Mouse (Mus musculus): ENCODE measurements around the gene Cpne8. TPM values are rescaled to one million over a fixed set of nuclear protein-coding genes. Genes with fewer than 3 reads are reported as not detected.

Gene Cpne8
- polyA plus RNA-seq, 1 experiment from 2014 or later: 19.9 TPM

- Histone ChIP-seq H3K27ac (replicated peaks; ENCODE audit: low read depth, low read length) (no peak overlapping the region), H3K4me3 (ENCODE audit: low read depth, low read length) (no peak overlapping the region), H3K9me3 (ENCODE audit: control insufficient read depth, low read length) (no peaks in the 10 kb centered on the region), H3K9ac (ENCODE audit: low read depth, low read length) (no peak overlapping the region), H3K27me3 (replicated peaks; ENCODE audit: control insufficient read depth, insufficient read depth, low read length) (no peaks in the 10 kb centered on the region), H3K36me3 (ENCODE audit: control insufficient read depth, insufficient read depth, low read length) (no peaks in the 10 kb centered on the region), H3K4me1 (ENCODE audit: control insufficient read depth, insufficient read depth, low read length) (peaks cover 2% of the 10 kb centered on the region), H3K4me2 (ENCODE audit: low read depth, low read length) (no peak overlapping the region)
- ATAC-seq (ENCODE audit: low read depth): peak; percentile 33; the same call in 1 of the 2 replicates
- DNase-seq (ENCODE audit: low spot score): peak; percentile 72
- WGBS: 41% methylated on average over 5 of the region's 5 CpGs
These were observed 75.6 kb downstream of the Cpne8 start for GRCm38 (mm10) chr15:90603676-90604075.

- no peaks in the 10 kb centered on the region for H3K9me3 ChIP-seq (ENCODE audit: control insufficient read depth, low read length)
- peak; percentile 9 for DNase-seq (ENCODE audit: low spot score)
- 61% methylated on average over 6 of the region's 6 CpGs for WGBS
- no peak overlapping the region for H3K4me3 ChIP-seq (ENCODE audit: low read depth, low read length)
- no peaks in the 10 kb centered on the region for H3K36me3 ChIP-seq (ENCODE audit: control insufficient read depth, insufficient read depth, low read length)
- no peaks in the 10 kb centered on the region for H3K27me3 ChIP-seq (replicated peaks; ENCODE audit: control insufficient read depth, insufficient read depth, low read length)
- no peak overlapping the region for H3K4me2 ChIP-seq (ENCODE audit: low read depth, low read length)
- H3K27ac ChIP-seq (replicated peaks; ENCODE audit: low read depth, low read length): no peak overlapping the region
- no peak for ATAC-seq (ENCODE audit: low read depth)
- H3K9ac ChIP-seq (ENCODE audit: low read depth, low read length): no peak overlapping the region
- no peaks in the 10 kb centered on the region for H3K4me1 ChIP-seq (ENCODE audit: control insufficient read depth, insufficient read depth, low read length)
These were observed 81.3 kb downstream of the Cpne8 start for GRCm38 (mm10) chr15:90597715-90598497.

- Histone ChIP-seq H3K9me3 (ENCODE audit: control insufficient read depth, low read length) (no peaks in the 10 kb centered on the region), H3K4me1 (ENCODE audit: control insufficient read depth, insufficient read depth, low read length) (no peaks in the 10 kb centered on the region), H3K27me3 (replicated peaks; ENCODE audit: control insufficient read depth, insufficient read depth, low read length) (no peaks in the 10 kb centered on the region), H3K4me3 (ENCODE audit: low read depth, low read length) (no peak overlapping the region), H3K36me3 (ENCODE audit: control insufficient read depth, insufficient read depth, low read length) (no peaks in the 10 kb centered on the region), H3K4me2 (ENCODE audit: low read depth, low read length) (no peak overlapping the region), H3K27ac (replicated peaks; ENCODE audit: low read depth, low read length) (no peak overlapping the region), H3K9ac (ENCODE audit: low read depth, low read length) (no peak overlapping the region)
- DNase-seq (ENCODE audit: low spot score): no peak
- 78% methylated on average over 2 of the region's 2 CpGs for WGBS
- no peak for ATAC-seq (ENCODE audit: low read depth)
These were observed 83.6 kb downstream of the Cpne8 start for GRCm38 (mm10) chr15:90595592-90595991.

GRCm38 (mm10) chr15:90589587-90589986 lies 89.6 kb downstream of the Cpne8 start:
- no peak for ATAC-seq (ENCODE audit: low read depth)
- no peak overlapping the region for H3K4me3 ChIP-seq (ENCODE audit: low read depth, low read length)
- no peak overlapping the region for H3K27ac ChIP-seq (replicated peaks; ENCODE audit: low read depth, low read length)
- no peak for DNase-seq (ENCODE audit: low spot score)
- no peaks in the 10 kb centered on the region for H3K4me1 ChIP-seq (ENCODE audit: control insufficient read depth, insufficient read depth, low read length)
- 60% methylated on average over 7 of the region's 7 CpGs for whole genome bisulfite sequencing
- no peaks in the 10 kb centered on the region for H3K9me3 ChIP-seq (ENCODE audit: control insufficient read depth, low read length)
- H3K4me2 ChIP-seq (ENCODE audit: low read depth, low read length): no peak overlapping the region
- H3K27me3 ChIP-seq (replicated peaks; ENCODE audit: control insufficient read depth, insufficient read depth, low read length): no peaks in the 10 kb centered on the region
- H3K9ac ChIP-seq (ENCODE audit: low read depth, low read length): no peak overlapping the region
- no peaks in the 10 kb centered on the region for H3K36me3 ChIP-seq (ENCODE audit: control insufficient read depth, insufficient read depth, low read length)

- ATAC-seq (ENCODE audit: low read depth): no peak
- 91% methylated on average over 3 of the region's 3 CpGs for WGBS
- no peak overlapping the region for H3K4me3 ChIP-seq (ENCODE audit: low read depth, low read length)
These were observed 101.8 kb downstream of the Cpne8 start for GRCm38 (mm10) chr15:90577402-90577801.

GRCm38 (mm10) chr15:90569246-90569645 lies 110.0 kb downstream of the Cpne8 start:
- no peak for DNase-seq (ENCODE audit: low spot score)
- ATAC-seq (ENCODE audit: low read depth): no peak
- H3K36me3 ChIP-seq (ENCODE audit: control insufficient read depth, insufficient read depth, low read length): no peaks in the 10 kb centered on the region
- no peaks in the 10 kb centered on the region for H3K4me1 ChIP-seq (ENCODE audit: control insufficient read depth, insufficient read depth, low read length)
- H3K9me3 ChIP-seq (ENCODE audit: control insufficient read depth, low read length): no peaks in the 10 kb centered on the region
- WGBS: 82% methylated on average over 4 of the region's 4 CpGs
- no peak overlapping the region for H3K27ac ChIP-seq (replicated peaks; ENCODE audit: low read depth, low read length)
- H3K9ac ChIP-seq (ENCODE audit: low read depth, low read length): no peak overlapping the region
- no peak overlapping the region for H3K4me2 ChIP-seq (ENCODE audit: low read depth, low read length)
- H3K27me3 ChIP-seq (replicated peaks; ENCODE audit: control insufficient read depth, insufficient read depth, low read length): no peaks in the 10 kb centered on the region
- no peak overlapping the region for H3K4me3 ChIP-seq (ENCODE audit: low read depth, low read length)

More at GRCm38 (mm10) chr15:90577402-90577801, 101.8 kb downstream of the Cpne8 start:
- Histone ChIP-seq H3K36me3 (ENCODE audit: control insufficient read depth, insufficient read depth, low read length) (no peaks in the 10 kb centered on the region), H3K9me3 (ENCODE audit: control insufficient read depth, low read length) (no peaks in the 10 kb centered on the region), H3K4me1 (ENCODE audit: control insufficient read depth, insufficient read depth, low read length) (no peaks in the 10 kb centered on the region), H3K27ac (replicated peaks; ENCODE audit: low read depth, low read length) (no peak overlapping the region), H3K4me2 (ENCODE audit: low read depth, low read length) (no peak overlapping the region), H3K9ac (ENCODE audit: low read depth, low read length) (no peak overlapping the region), H3K27me3 (replicated peaks; ENCODE audit: control insufficient read depth, insufficient read depth, low read length) (no peaks in the 10 kb centered on the region)
- no peak for DNase-seq (ENCODE audit: low spot score)

GRCm38 (mm10) chr15:90568050-90568449 lies 111.2 kb downstream of the Cpne8 start:
- ATAC-seq (ENCODE audit: low read depth) (no peak), DNase-seq (ENCODE audit: low spot score) (no peak)
- no peak overlapping the region for H3K4me2 ChIP-seq (ENCODE audit: low read depth, low read length)
- no peaks in the 10 kb centered on the region for H3K9me3 ChIP-seq (ENCODE audit: control insufficient read depth, low read length)
- H3K36me3 ChIP-seq (ENCODE audit: control insufficient read depth, insufficient read depth, low read length): no peaks in the 10 kb centered on the region
- H3K4me1 ChIP-seq (ENCODE audit: control insufficient read depth, insufficient read depth, low read length): no peaks in the 10 kb centered on the region
- no peaks in the 10 kb centered on the region for H3K27me3 ChIP-seq (replicated peaks; ENCODE audit: control insufficient read depth, insufficient read depth, low read length)
- no peak overlapping the region for H3K27ac ChIP-seq (replicated peaks; ENCODE audit: low read depth, low read length)
- no peak overlapping the region for H3K9ac ChIP-seq (ENCODE audit: low read depth, low read length)
- 78% methylated on average over 4 of the region's 4 CpGs for WGBS
- no peak overlapping the region for H3K4me3 ChIP-seq (ENCODE audit: low read depth, low read length)

- WGBS: 21% methylated on average over 3 of the region's 3 CpGs
- no peaks in the 10 kb centered on the region for H3K36me3 ChIP-seq (ENCODE audit: control insufficient read depth, insufficient read depth, low read length)
- no peaks in the 10 kb centered on the region for H3K9me3 ChIP-seq (ENCODE audit: control insufficient read depth, low read length)
- no peak overlapping the region for H3K4me2 ChIP-seq (ENCODE audit: low read depth, low read length)
- peak; percentile 68 for DNase-seq (ENCODE audit: low spot score)
- no peak for ATAC-seq (ENCODE audit: low read depth)
- H3K4me3 ChIP-seq (ENCODE audit: low read depth, low read length): no peak overlapping the region
- no peaks in the 10 kb centered on the region for H3K27me3 ChIP-seq (replicated peaks; ENCODE audit: control insufficient read depth, insufficient read depth, low read length)
- H3K27ac ChIP-seq (replicated peaks; ENCODE audit: low read depth, low read length): no peak overlapping the region
- no peaks in the 10 kb centered on the region for H3K4me1 ChIP-seq (ENCODE audit: control insufficient read depth, insufficient read depth, low read length)
- H3K9ac ChIP-seq (ENCODE audit: low read depth, low read length): no peak overlapping the region
These were observed 115.2 kb downstream of the Cpne8 start for GRCm38 (mm10) chr15:90563996-90564395.

GRCm38 (mm10) chr15:90561613-90562012 lies 117.6 kb downstream of the Cpne8 start:
- no peaks in the 10 kb centered on the region for H3K4me1 ChIP-seq (ENCODE audit: control insufficient read depth, insufficient read depth, low read length)
- H3K4me2 ChIP-seq (ENCODE audit: low read depth, low read length): no peak overlapping the region
- H3K9ac ChIP-seq (ENCODE audit: low read depth, low read length): no peak overlapping the region
- no peak for ATAC-seq (ENCODE audit: low read depth)
- no peak overlapping the region for H3K4me3 ChIP-seq (ENCODE audit: low read depth, low read length)
- H3K36me3 ChIP-seq (ENCODE audit: control insufficient read depth, insufficient read depth, low read length): no peaks in the 10 kb centered on the region
- WGBS: 59% methylated on average over 12 of the region's 12 CpGs
- no peak overlapping the region for H3K27ac ChIP-seq (replicated peaks; ENCODE audit: low read depth, low read length)
- DNase-seq (ENCODE audit: low spot score): peak; percentile 3
- no peaks in the 10 kb centered on the region for H3K9me3 ChIP-seq (ENCODE audit: control insufficient read depth, low read length)
- no peaks in the 10 kb centered on the region for H3K27me3 ChIP-seq (replicated peaks; ENCODE audit: control insufficient read depth, insufficient read depth, low read length)
